Mouse (Mus musculus): ENCODE results near the gene Tpt1. TPM values are rescaled to one million over a fixed set of nuclear protein-coding genes. Genes with fewer than 3 reads are reported as not detected.
"Not testable (repeated sequence)": the region's sequence is repeated elsewhere in the genome, so short reads cannot be mapped to it uniquely, and the experiment has no call there.

Tpt1 gene
- polyA plus RNA-seq, 1 experiment from 2014 or later = 868 TPM

DNA sequence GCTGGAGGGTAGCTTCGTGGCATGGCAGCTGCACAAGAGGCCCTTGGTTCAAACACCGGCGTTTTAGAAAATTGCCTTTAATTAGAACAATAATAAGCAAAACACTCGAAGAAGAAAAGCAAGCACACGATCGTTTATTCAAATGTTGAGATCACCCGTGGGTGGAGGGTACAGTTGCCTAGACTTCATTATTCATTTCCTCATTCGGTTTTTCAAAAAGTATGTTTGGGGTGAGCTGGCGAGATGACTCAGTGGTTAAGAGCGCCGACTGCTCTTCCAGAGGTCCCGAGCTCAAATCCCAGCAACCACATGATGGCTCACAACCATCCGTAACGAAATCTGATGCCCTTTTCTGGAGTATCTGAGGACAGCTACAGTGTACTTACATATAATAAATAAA, 15.1 kb upstream of the Tpt1 start:
- H3K9ac ChIP-seq (replicated peaks); H3K4me3 ChIP-seq; ATAC-seq (replicated peaks); H3K36me3 ChIP-seq; H3K9me3 ChIP-seq; H3K27me3 ChIP-seq: not testable (repeated sequence)
- Histone ChIP-seq H3K4me1 (peaks cover 31% of the 10 kb centered on the region), H3K27ac (replicated peaks) (peak overlapping the region; percentile 43; the same call in 1 of the 2 replicates), H3K4me2 (replicated peaks) (peak overlapping the region; percentile 76)
- 46% methylated on average over 14 of the region's 14 CpGs for WGBS

DNA sequence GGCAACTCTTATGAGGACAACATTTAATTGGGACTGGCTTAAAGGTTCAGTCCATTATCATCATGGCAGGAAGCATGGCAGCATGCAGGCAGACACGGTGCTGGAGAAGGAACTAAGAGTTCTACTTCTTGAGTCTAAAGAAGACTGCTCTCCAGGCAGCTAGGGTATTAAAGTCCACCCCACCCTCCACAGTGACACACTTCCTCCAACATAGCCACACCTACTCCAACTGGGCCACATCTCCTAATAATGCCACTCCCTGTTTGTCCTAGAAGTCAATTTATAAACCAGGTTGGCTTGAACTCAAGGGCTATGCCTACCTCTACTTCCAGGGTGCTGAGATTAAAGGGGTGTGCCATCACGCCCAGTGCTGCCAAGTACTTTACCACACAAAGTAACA, 12.9 kb upstream of the Tpt1 start:
- Histone ChIP-seq H3K4me3 (no peak overlapping the region), H3K4me1 (peaks cover 37% of the 10 kb centered on the region), H3K27me3 (peaks cover 8% of the 10 kb centered on the region; the same call in 1 of the 2 replicates), H3K27ac (replicated peaks) (no peak overlapping the region), H3K9ac (replicated peaks) (no peak overlapping the region), H3K36me3 (no peaks in the 10 kb centered on the region), H3K4me2 (replicated peaks) (no peak overlapping the region), H3K9me3 (no peaks in the 10 kb centered on the region)
- ATAC-seq (replicated peaks) = no peak
- WGBS = 96% methylated on average over 2 of the region's 2 CpGs

- Histone ChIP-seq H3K27me3 (peaks cover 8% of the 10 kb centered on the region; the same call in 1 of the 2 replicates), H3K4me1 (peaks cover 37% of the 10 kb centered on the region), H3K9me3 (no peaks in the 10 kb centered on the region), H3K9ac (replicated peaks) (no peak overlapping the region), H3K4me2 (replicated peaks) (peak overlapping the region; percentile 73), H3K4me3 (no peak overlapping the region), H3K27ac (replicated peaks) (peak overlapping the region; percentile 60; the same call in 1 of the 2 replicates), H3K36me3 (no peaks in the 10 kb centered on the region)
- WGBS = 15% methylated on average over 4 of the region's 4 CpGs
- no peak for ATAC-seq (replicated peaks)
Measured at GRCm38 (mm10) chr14:75832982-75833381, 11.9 kb upstream of the Tpt1 start.

DNA sequence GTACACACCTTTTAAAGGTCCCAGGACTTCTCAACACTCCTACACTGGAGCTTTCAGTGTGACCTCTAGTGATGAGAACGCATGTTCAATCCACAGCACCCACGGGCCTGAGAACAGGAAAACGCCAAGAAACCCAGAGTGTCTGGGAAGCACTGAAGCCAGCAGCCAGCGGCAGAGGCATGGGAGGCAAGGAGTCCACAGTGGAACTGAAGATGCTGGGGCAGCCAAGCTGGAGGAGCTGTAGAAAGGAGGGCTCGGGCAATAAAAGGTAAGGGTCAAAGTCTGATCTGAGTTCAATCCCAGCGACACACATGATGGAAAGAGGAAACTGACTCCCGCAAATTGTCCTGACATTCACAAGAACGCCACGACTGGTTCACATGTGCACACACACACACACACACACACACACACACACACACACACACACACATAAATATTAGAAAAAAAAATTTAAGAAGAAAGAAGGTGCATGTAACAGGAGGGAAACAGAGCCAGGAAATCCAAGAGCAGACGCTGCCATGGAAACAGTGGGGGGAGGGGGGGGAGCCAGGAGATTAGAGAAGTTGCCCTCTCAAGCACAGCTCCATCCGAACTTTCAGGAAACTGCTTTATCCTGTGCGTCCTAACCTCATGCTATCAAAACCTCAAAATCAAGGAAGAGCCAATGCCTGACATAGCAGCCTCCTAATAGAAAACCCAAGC, 11.2 kb upstream of the Tpt1 start:
- ATAC-seq (replicated peaks) = peak; percentile 17
- Histone ChIP-seq H3K4me1 (peaks cover 32% of the 10 kb centered on the region), H3K27me3 (peaks cover 1% of the 10 kb centered on the region; the same call in 1 of the 2 replicates), H3K4me3 (peak overlapping the region; percentile 40), H3K27ac (replicated peaks) (peak overlapping the region; percentile 60), H3K9ac (replicated peaks) (no peak overlapping the region; the same call in 1 of the 2 replicates), H3K36me3 (no peaks in the 10 kb centered on the region), H3K9me3 (no peaks in the 10 kb centered on the region), H3K4me2 (replicated peaks) (peak overlapping the region; percentile 73)
- WGBS = 3% methylated on average over 12 of the region's 12 CpGs

GRCm38 (mm10) chr14:75834251-75834738, 10.6 kb upstream of the Tpt1 start:
- H3K36me3 ChIP-seq = no peaks in the 10 kb centered on the region
- peak overlapping the region; percentile 73 for H3K4me2 ChIP-seq (replicated peaks)
- H3K4me3 ChIP-seq = peak overlapping the region; percentile 40
- peak overlapping the region; percentile 52 for H3K9ac ChIP-seq (replicated peaks)
- H3K27ac ChIP-seq (replicated peaks) = peak overlapping the region; percentile 61
- no peaks in the 10 kb centered on the region for H3K27me3 ChIP-seq
- peaks cover 26% of the 10 kb centered on the region for H3K4me1 ChIP-seq
- WGBS = under 1% methylated on average over 10 of the region's 10 CpGs
- ATAC-seq (replicated peaks) = peak; percentile 70
- no peaks in the 10 kb centered on the region for H3K9me3 ChIP-seq

DNA sequence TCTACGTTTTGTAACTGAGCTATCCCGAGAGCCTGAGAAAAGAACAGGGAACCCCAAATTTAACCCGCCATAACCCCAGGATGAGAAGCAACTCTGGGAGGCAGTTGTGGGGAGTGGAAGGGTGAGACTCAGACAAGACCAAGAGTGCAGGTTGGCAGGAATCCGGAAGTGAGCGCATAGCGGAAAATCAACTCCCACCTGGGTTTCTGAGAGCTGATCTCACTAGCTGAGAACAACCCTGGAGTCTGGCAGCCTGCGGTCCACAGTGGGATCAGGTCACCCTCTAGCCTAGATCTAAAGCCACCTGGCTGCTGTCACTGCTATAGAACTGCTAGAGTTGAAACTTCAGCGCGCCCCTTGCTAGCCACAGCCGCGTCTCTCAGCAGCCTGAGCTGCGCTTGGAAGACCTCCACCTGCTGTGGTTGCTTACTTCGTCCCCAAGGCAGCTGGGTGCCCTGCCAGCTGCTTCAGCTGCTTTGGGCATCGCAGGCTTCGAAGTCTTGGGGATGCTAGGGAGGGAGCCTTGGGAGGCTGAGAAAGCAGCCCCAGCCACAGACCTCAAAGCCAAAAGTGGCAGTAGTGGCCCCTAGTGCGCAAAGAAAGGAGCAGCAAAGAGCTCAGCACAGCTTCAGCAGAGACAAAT, 10.0 kb upstream of the Tpt1 start:
- no peaks in the 10 kb centered on the region for H3K36me3 ChIP-seq
- peak overlapping the region; percentile 73 for H3K4me2 ChIP-seq (replicated peaks)
- no peaks in the 10 kb centered on the region for H3K27me3 ChIP-seq
- peak overlapping the region; percentile 61 for H3K27ac ChIP-seq (replicated peaks)
- peak overlapping the region; percentile 40 for H3K4me3 ChIP-seq
- peak overlapping the region; percentile 52 for H3K9ac ChIP-seq (replicated peaks)
- peak; percentile 30 for ATAC-seq (replicated peaks)
- H3K9me3 ChIP-seq = no peaks in the 10 kb centered on the region
- 2% methylated on average over 16 of the region's 16 CpGs for WGBS
- H3K4me1 ChIP-seq = peaks cover 25% of the 10 kb centered on the region

DNA sequence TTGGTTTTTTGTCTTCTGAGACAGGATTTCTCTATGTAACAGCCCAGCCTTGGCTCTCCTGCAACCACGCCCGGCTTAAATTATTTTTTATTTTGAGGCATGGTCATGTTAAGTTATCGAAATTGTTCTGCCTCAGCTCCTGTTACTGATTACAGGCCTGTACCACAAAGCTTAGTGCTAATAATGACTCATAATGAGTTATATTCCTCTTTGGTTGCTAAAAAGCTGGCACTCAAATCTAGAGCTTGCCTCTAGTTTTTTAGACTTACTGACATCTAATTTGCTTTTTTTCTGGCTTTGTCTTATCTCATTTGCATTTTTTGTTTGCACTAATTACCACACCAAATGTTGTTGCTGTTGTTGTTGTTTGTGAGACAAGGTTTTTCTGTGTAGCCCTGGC, 8.3 kb upstream of the Tpt1 start:
- no peak for ATAC-seq (replicated peaks)
- Histone ChIP-seq H3K9ac (replicated peaks) (no peak overlapping the region), H3K4me1 (peaks cover 25% of the 10 kb centered on the region), H3K36me3 (no peaks in the 10 kb centered on the region), H3K27me3 (no peaks in the 10 kb centered on the region), H3K4me3 (no peak overlapping the region), H3K27ac (replicated peaks) (no peak overlapping the region), H3K4me2 (replicated peaks) (no peak overlapping the region), H3K9me3 (no peaks in the 10 kb centered on the region)
- WGBS = 91% methylated on average over 3 of the region's 3 CpGs

- 73% methylated on average over 10 of the region's 10 CpGs for WGBS
- ATAC-seq (replicated peaks) = no peak
- no peak overlapping the region for H3K27ac ChIP-seq (replicated peaks)
Measured at GRCm38 (mm10) chr14:75837048-75837916, 7.6 kb upstream of the Tpt1 start.

DNA sequence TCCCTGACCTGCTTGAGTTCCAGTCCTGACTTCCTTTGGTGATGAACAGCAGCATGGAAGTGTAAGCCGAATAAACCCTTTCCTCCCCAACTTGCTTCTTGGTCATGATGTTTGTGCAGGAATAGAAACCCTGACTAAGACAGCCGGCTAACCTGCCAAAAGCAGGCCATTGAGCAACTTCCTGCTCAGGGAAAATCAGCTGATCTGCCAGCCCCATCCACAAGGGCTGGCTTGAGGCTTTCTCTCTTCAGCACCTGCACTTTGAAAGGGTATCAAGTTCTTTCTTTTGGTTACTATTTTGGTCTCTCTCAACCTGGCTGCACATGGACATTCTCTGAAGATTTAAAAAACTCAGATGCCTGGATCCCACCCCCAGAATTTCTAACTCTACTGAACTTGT, 3.1 kb upstream of the Tpt1 start:
- not testable (repeated sequence) for H3K4me2 ChIP-seq (replicated peaks); H3K9me3 ChIP-seq; H3K4me3 ChIP-seq; H3K36me3 ChIP-seq; ATAC-seq (replicated peaks); H3K27me3 ChIP-seq; H3K9ac ChIP-seq (replicated peaks); H3K27ac ChIP-seq (replicated peaks); H3K4me1 ChIP-seq
- 83% methylated on average over 2 of the region's 2 CpGs for WGBS

More at GRCm38 (mm10) chr14:75837048-75837916, 7.6 kb upstream of the Tpt1 start:
- Histone ChIP-seq H3K4me3 (no peak overlapping the region), H3K36me3 (no peaks in the 10 kb centered on the region), H3K9ac (replicated peaks) (no peak overlapping the region), H3K9me3 (no peaks in the 10 kb centered on the region), H3K4me2 (replicated peaks) (no peak overlapping the region), H3K4me1 (peaks cover 25% of the 10 kb centered on the region), H3K27me3 (no peaks in the 10 kb centered on the region)

GRCm38 (mm10) chr14:75844111-75844695, 690 bp upstream of the Tpt1 start:
- Histone ChIP-seq H3K9me3 (no peaks in the 10 kb centered on the region), H3K27ac (replicated peaks) (peak overlapping the region; percentile 96), H3K4me1 (peaks cover 32% of the 10 kb centered on the region), H3K27me3 (no peaks in the 10 kb centered on the region), H3K4me2 (replicated peaks) (peak overlapping the region; percentile 60), H3K36me3 (peaks cover 26% of the 10 kb centered on the region), H3K9ac (replicated peaks) (peak overlapping the region; percentile 79), H3K4me3 (peak overlapping the region; percentile 61)
- WGBS = 7% methylated on average over 14 of the region's 14 CpGs
- no peak for ATAC-seq (replicated peaks)

DNA sequence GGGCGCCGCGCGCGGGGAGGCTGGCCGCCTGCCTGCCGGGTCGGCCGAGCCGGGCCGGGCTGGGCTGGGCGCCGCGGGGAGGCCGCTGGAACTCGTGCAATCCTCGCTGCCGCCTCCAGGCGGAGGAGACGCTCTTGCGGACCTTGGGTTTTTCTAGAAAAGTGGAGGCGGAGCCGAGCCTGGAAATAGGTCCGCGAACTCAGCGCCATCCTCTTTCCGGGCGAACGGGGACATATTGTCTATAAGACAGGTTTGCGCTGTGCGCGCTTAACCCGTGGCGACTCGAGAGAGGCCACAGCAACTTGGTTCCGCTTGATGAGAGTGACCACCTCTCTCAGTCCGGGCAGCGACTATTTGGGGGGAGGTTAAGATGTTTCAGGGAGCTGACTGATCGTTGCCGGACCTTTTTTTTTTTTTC, 814 bp downstream of the Tpt1 start:
- H3K36me3 ChIP-seq = peaks cover 41% of the 10 kb centered on the region
- no peaks in the 10 kb centered on the region for H3K9me3 ChIP-seq
- peak overlapping the region; percentile 50 for H3K4me2 ChIP-seq (replicated peaks)
- H3K4me3 ChIP-seq = peak overlapping the region; percentile 61
- ATAC-seq (replicated peaks) = peak; percentile 66
- H3K4me1 ChIP-seq = peaks cover 39% of the 10 kb centered on the region
- H3K27ac ChIP-seq (replicated peaks) = peak overlapping the region; percentile 96
- no peaks in the 10 kb centered on the region for H3K27me3 ChIP-seq
- under 1% methylated on average over 40 of the region's 40 CpGs for WGBS
- H3K9ac ChIP-seq (replicated peaks) = peak overlapping the region; percentile 79
